Mouse (Mus musculus) testis, adult 2 months (tissue): ENCODE measurements around the gene Dcst2. TPM values are rescaled to one million over a fixed set of nuclear protein-coding genes. Genes with fewer than 3 reads are reported as not detected.

ENCODE experiments used
- H3K27ac ChIP-seq: fragments of 200-500 bp; 2 replicates; pipeline ENCODE4 v1.5.1; 2012; ENCODE audit warnings: low read depth, low read length; ENCODE audit not compliant: control insufficient read depth, insufficient read depth
- H3K27me3 ChIP-seq: fragments of 200-500 bp; 2 replicates; pipeline ENCODE4 v1.6.1; 2012; ENCODE audit warnings: mild to moderate bottlenecking, low read length, moderate library complexity; ENCODE audit not compliant: control insufficient read depth, insufficient read depth
- H3K36me3 ChIP-seq: fragments of 200-500 bp; 2 replicates; pipeline ENCODE4 v1.6.1; 2012; ENCODE audit warnings: mild to moderate bottlenecking, low read length; ENCODE audit not compliant: control insufficient read depth, insufficient read depth
- H3K4me1 ChIP-seq: fragments of 200-500 bp; 2 replicates; pipeline ENCODE4 v1.6.1; 2012; ENCODE audit warnings: low read length; ENCODE audit not compliant: control insufficient read depth, insufficient read depth
- H3K4me3 ChIP-seq: fragments of 200-500 bp; 2 replicates; pipeline ENCODE4 v1.5.1; 2012; ENCODE audit warnings: low read depth, mild to moderate bottlenecking, low read length, moderate library complexity, mixed read lengths; ENCODE audit not compliant: control insufficient read depth
- CTCF ChIP-seq: fragments of 200-500 bp; IDR thresholded peaks from 2 replicates; pipeline ENCODE4 v1.5.1; 2012; ENCODE audit warnings: low read depth, mild to moderate bottlenecking, inconsistent platforms, low read length, moderate library complexity; ENCODE audit not compliant: control insufficient read depth, insufficient read depth, insufficient replicate concordance
- POLR2A ChIP-seq: fragments of 200-500 bp; IDR thresholded peaks from 2 replicates; pipeline ENCODE4 v1.6.1; 2012; ENCODE audit warnings: low read depth, mild to moderate bottlenecking, inconsistent platforms, low read length, moderate library complexity; ENCODE audit not compliant: control insufficient read depth
- polyA plus RNA-seq: library from polyadenylated mRNA; depleted of rRNA; stranded (reverse); fragments of >200 nt; gene quantifications from 2 replicates; pipeline ENCODE4 v1.2.3, GENCODE M21; 2012

The Dcst2 gene
- polyA plus RNA-seq, 1 experiment: 110 TPM

DNA sequence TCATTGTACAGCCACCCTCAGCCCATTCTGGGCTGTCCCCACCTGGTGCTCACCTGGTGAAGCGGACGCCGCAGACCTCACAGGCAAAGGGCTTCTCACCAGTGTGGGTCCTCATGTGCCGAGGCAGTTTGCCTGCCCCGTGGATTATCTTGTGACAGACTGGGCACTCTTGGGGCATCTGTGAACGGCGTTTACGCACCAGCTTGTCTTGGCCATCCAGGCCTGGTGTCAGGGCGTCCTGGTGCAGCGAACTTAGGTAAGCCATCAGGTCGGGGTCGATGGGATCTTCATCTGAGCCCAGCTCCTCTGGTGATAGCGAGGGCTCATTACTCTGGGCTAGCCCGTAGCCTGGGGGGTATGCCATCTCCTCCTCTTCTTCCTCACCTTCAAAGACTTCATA is 18.5 kb downstream of the Dcst2 start:
- H3K4me1 ChIP-seq: peaks cover 7% of the 10 kb centered on the region
- no peaks in the 10 kb centered on the region for H3K27me3 ChIP-seq
- no peak for TF ChIP-seq POLR2A
- TF ChIP-seq CTCF: no peak
- H3K27ac ChIP-seq: no peak overlapping the region
- H3K36me3 ChIP-seq: no peaks in the 10 kb centered on the region
- no peak overlapping the region for H3K4me3 ChIP-seq

DNA sequence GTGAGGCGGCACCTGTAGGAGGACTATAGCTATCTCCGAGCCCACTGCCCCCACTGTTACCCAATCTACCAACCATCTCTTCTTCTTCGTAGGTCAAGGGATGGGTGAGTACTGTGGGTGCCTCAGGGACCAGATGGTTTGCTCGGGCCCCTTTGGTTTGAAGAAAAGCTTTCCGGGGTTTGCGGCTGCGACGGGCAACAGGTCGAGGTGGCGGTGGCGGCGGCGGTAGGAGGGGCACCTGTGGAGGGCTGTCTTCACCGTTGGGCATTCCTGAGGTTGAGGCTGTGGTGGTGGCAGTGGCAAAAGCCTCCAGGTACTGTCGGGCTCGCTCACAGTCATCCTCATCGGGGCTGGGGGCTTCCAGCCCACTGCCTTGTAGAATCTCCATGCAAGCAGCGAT is 18.9 kb downstream of the Dcst2 start:
- no peaks in the 10 kb centered on the region for H3K36me3 ChIP-seq
- no peak overlapping the region for H3K4me3 ChIP-seq
- no peak for TF ChIP-seq POLR2A
- no peak for TF ChIP-seq CTCF
- no peak overlapping the region for H3K27ac ChIP-seq
- no peaks in the 10 kb centered on the region for H3K27me3 ChIP-seq
- H3K4me1 ChIP-seq: peaks cover 7% of the 10 kb centered on the region

DNA sequence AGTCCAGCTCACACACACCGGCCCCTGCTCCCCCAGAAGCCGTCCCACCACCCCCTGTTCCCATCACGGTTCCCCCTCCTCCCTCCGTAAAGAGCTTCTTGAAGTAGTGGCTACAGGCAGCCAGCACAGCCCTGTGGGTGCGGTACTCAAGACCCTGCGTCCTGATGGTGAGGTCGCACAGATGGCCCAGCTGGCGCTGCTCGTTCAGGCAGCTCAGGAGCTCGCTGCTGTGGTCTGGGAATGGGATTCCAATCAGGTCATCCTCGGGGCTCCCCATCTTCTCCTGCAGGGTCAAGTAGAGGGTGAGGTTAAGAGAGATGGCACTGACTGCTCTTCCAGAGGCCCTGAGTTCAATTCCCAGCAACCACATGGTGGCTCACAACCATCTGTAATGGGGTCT is 19.5 kb downstream of the Dcst2 start:
- Histone ChIP-seq H3K27me3 (no peaks in the 10 kb centered on the region), H3K36me3 (no peaks in the 10 kb centered on the region), H3K4me1 (peaks cover 7% of the 10 kb centered on the region), H3K27ac (no peak overlapping the region), H3K4me3 (no peak overlapping the region)
- TF ChIP-seq CTCF (no peak), POLR2A (no peak)

DNA sequence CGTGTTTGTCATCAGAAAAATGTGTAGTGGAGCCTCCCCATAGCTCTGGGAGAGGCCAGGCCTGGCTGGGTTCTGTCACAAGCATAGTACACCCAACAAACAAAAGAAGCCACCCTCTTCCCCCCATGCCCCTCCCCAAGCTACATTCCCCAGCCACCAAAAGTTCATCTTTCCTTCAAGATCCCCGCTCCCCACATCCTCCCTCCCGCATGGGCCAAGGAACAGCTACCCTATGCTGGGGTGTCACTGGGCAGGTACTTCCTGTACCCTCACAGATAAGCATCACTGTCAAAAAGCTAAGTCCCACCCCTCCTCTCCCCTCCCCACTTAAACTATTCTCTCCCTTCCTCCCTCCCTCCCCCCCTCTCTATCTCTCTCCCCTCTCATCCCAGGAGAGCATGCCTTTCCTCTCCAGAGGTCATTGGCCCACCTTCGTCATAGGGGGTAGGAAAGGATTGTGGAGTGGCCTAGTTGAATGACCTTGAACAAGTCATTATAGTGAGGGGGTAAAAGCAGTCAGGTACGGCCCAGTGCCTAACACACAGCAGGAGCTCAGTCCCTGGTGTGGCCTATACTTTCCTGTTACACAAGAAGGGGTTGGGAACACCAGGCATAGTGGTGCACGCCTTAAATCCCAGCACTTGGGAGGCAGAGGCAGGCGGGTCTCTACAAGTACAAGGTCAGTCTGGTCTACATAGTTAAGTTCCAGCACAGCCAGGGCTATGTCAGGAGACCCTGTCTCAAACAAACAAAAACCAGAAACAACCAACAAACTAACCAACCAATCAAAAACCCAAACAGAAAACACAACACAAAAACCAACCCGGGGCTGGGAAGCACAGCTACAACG is 20.5 kb downstream of the Dcst2 start:
- Histone ChIP-seq H3K4me1 (peaks cover 7% of the 10 kb centered on the region), H3K4me3 (no peak overlapping the region), H3K36me3 (no peaks in the 10 kb centered on the region), H3K27ac (no peak overlapping the region), H3K27me3 (no peaks in the 10 kb centered on the region)
- TF ChIP-seq CTCF: no peak
- no peak for TF ChIP-seq POLR2A

DNA sequence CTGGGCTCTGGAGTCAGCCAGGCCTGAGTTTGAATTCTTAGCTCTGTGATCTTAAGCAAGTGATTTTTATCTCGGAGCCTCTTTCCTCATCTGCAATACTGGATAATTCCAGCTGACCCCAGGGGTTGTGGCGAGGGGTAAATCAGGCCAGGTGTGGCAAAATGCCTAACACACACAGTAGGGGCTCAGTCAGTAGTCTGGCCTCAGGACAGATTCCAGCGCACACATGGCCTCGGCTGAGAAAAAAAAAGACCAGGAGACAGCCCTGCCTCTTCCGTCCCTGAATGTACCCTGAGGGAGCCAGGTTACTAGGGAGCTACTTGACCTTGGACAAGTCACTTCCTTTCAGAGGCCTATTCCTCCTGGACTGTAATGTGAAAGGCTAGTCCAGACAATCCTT is 21.2 kb downstream of the Dcst2 start:
- Histone ChIP-seq H3K4me1 (peaks cover 3% of the 10 kb centered on the region), H3K4me3 (no peak overlapping the region)
- TF ChIP-seq CTCF (no peak), POLR2A (no peak)

DNA sequence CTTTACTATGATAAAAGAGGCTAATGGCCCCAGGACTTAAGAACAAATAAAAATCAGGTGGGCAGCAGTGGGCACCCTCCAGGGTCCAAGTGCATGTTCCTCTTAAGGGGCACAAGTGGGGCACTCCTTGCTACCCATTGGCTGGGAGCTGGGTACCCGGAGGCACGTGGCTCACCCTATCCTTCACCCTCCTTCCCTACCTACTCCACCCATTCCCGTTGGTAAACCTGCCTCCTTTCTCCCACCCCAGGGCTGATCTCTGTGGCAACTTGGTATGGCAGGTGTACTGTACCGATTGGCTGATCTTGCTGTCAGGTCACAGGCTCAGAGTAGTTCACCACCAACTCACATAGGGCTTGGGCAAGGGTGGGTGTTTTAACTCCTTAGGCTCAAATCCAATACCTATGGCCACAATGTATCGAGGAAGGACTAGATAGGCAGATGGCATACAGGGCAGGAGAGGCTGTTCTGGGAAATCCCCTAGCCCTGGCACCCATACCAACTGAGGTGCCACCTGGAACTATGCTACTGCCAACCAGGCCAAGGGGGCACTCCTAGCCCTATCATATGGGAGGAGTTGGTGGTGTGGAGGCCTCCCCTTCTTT is 22.0 kb downstream of the Dcst2 start:
- no peak overlapping the region for H3K27ac ChIP-seq
- TF ChIP-seq POLR2A: no peak
- TF ChIP-seq CTCF: no peak
- no peaks in the 10 kb centered on the region for H3K27me3 ChIP-seq
- H3K36me3 ChIP-seq: no peaks in the 10 kb centered on the region
- H3K4me1 ChIP-seq: no peaks in the 10 kb centered on the region; the same call in 1 of the 2 replicates
- H3K4me3 ChIP-seq: no peak overlapping the region

More for the DNA sequence above, 21.2 kb downstream of the Dcst2 start:
- H3K27me3 ChIP-seq: no peaks in the 10 kb centered on the region
- no peaks in the 10 kb centered on the region for H3K36me3 ChIP-seq
- H3K27ac ChIP-seq: no peak overlapping the region

DNA sequence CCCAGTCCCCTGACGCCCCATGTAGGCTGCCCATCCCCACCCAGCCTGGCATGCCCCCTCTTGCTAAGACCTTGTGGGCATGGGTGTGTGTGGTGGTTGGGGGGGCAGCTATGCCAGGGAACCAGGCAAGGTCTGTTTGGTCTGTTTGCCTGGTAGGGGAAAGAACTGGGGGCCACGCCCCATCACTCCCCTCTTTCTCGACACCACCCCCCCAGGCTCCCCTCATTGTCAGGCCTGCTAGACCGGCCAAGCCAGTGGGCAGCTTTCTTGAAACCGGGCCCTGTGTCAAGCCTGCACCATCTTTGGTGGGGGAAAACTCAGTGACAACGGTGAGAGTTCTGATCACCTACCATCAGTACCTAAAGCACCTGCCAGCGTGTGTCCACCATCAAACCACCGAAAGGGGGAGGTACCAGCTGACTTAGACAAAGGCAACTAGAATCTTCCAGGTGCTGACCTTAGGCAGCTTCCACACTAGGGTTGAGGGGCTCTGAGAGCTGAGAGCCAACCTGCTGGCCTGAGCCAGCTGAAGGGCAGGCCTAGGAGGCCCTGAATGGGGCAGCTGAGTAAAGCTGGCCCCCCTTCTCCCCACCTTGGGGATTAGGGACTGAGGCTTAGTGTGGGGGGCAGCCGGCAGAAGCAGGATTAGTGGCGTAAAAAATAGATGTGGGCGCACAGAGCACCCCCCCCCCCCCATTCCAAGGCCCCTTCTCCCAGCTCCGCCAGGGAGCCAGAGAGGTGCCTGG is 22.7 kb downstream of the Dcst2 start:
- Histone ChIP-seq H3K27me3 (no peaks in the 10 kb centered on the region), H3K4me1 (no peaks in the 10 kb centered on the region; the same call in 1 of the 2 replicates), H3K4me3 (no peak overlapping the region), H3K36me3 (no peaks in the 10 kb centered on the region), H3K27ac (no peak overlapping the region)
- TF ChIP-seq CTCF (no peak), POLR2A (no peak)
